Mouse (Mus musculus) lung, postnatal 0 days (tissue): Measurements from ENCODE around the gene Zmym1.
A peak's percentile ranks its signal among the peaks of the same experiment; 100 is the strongest.

Source experiments
- CTCF ChIP-seq: IDR thresholded peaks from 2 replicates; pipeline ENCODE4 v1.5.1; 2016; ENCODE audit warnings: antibody characterized with exemption, mild to moderate bottlenecking
- EP300 ChIP-seq: IDR thresholded peaks from 2 replicates; pipeline ENCODE4 v1.6.1; 2016; ENCODE audit warnings: antibody characterized with exemption, mild to moderate bottlenecking, control low read depth

DNA sequence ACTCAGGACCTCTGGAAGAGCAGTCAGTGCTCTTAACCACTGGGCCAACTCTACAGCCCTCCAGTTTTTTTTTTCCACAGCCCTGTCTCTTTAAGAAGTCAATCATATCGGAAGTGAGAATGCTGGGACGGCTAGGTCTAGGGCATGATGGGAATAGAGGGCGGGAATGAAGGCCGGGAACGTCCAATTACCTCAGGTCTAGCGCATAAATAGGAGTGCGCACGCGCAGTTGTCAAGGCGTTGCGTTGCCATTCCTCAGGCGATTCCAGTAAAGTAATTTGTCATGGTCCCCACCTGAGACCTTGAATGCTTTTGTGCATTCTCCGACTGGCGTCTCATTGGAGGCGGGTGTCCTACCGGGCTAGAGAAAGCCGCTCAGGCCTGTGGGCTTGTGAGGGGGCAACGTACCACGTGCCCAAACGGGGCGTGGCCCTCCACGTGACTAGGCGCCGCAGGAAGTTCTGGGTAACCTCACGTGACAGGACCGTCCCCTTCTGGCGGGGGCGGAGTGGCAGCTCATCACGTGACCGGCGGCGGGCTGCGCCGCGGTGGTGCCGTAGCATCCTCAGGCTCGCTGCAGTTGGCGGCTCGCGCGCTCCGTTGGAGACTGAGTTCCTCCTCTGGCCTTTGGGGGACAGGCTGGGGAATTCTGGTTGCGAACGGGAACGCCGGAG lies 16.1 kb upstream of the Zmym1 start, which contains the start of gene Zmym6:
- TF ChIP-seq EP300 (peak; percentile 64; the same call in 1 of the 2 replicates), CTCF (peak; percentile 37; the same call in 1 of the 2 replicates)
